Mouse (Mus musculus) forebrain, embryonic 10.5 days (tissue): ENCODE results near the gene Ppm1h. TPM values are rescaled to one million over a fixed set of nuclear protein-coding genes. Genes with fewer than 3 reads are reported as not detected.
"Not testable (repeated sequence)": the region's sequence is repeated elsewhere in the genome, so short reads cannot be mapped to it uniquely, and the experiment has no call there.

Source experiments
- DNase-seq: peaks from one replicate; pipeline ENCODE4 v3.0.0-alpha.2; 2017; ENCODE audit warnings: low spot score; ENCODE audit errors: extremely low spot score
- H3K27ac ChIP-seq: fragments of 300-500 bp; sonication (generic); 2 replicates; pipeline ENCODE4 v1.5.1; 2016; ENCODE audit warnings: mild to moderate bottlenecking
- H3K27me3 ChIP-seq: fragments of 300-500 bp; sonication (generic); 2 replicates; pipeline ENCODE4 v1.6.1; 2016; ENCODE audit warnings: mild to moderate bottlenecking; ENCODE audit not compliant: poor library complexity, severe bottlenecking
- H3K36me3 ChIP-seq: fragments of 300-500 bp; sonication (generic); replicated peaks from 2 replicates; pipeline ENCODE4 v1.6.1; 2016; ENCODE audit warnings: mild to moderate bottlenecking, moderate library complexity
- H3K4me1 ChIP-seq: fragments of 300-500 bp; sonication (generic); 2 replicates; pipeline ENCODE4 v1.6.1; 2016
- H3K4me3 ChIP-seq: fragments of 300-500 bp; sonication (generic); 2 replicates; pipeline ENCODE4 v1.5.1; 2016; ENCODE audit warnings: mild to moderate bottlenecking, moderate library complexity
- H3K9me3 ChIP-seq: fragments of 300-500 bp; sonication (generic); 2 replicates; pipeline ENCODE4 v1.6.1; 2016; ENCODE audit warnings: mild to moderate bottlenecking, moderate library complexity
- WGBS: fragments of 180-500 bp; shearing (Covaris S2); methylation state at CpG from one replicate; pipeline ENCODE4 v1.1.7; 2016; 5-methylcytosine and 5-hydroxymethylcytosine counted together
- polyA plus RNA-seq: library from polyadenylated mRNA; unstranded; fragments of >200 nt; fragmentation: Nextera tagmentation; extraction: Ambion mirVana; gene quantifications from 2 replicates; pipeline ENCODE4 v1.2.1, GENCODE M21; 2016

Ppm1h gene
- polyA plus RNA-seq, 1 experiment from 2014 or later = 2.7 TPM

DNA sequence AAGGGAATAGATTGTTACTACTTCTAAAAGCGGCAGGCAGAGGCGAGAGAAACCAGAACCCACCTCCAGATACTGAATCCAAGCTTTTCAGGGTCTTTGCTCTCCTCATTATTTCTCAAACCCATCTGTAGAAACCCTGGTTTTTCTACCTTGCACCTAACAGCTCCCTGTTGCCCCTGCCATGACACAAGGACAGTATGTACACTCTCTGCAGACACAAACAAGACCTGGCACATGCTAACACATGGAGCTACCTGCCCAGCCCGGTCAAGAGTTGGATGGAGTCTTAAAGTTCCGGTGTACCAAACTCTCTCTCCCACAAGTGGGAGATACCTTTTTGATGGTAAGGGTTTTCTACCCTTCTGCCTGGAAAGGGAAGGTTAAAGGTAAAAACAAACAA is 252.0 kb downstream of the Ppm1h start:
- WGBS = 88% methylated on average over 4 of the region's 4 CpGs

DNA sequence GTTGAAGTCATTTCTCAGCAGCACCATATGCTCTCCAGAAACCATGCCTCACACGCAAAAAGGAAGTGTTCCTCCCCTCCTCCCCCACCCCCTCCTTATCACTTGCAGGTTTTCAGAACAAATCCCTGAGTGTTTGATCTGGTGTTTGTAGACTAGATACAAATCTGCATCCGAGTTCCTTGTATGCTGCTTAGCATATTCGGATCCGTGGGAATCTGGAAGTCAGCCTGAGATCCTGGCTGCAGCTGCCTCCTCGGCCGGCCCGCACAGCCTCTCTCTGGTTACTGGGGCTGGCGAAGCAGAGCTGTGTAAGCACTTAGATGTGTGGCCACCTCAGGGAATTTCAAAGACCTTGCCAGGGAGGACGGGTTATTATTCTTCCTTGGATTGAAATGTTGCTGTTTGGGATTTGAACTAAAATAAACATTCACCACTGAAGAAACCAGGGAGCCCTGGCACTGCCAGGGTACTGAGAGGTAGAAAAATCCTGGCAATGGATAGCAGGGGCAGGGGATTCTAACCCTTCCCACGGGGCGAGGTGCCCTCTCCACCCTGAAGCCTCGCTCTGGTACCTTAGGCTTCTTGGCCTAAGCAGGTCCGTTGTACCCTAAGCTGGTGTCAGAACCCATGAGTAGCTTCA is 252.8 kb downstream of the Ppm1h start:
- Histone ChIP-seq H3K4me1 (peaks cover 45% of the 10 kb centered on the region), H3K4me3 (no peak overlapping the region), H3K36me3 (no peaks in the 10 kb centered on the region), H3K27ac (peak overlapping the region; percentile 69), H3K27me3 (0 out of 2 replicates have a peak, but pooled peaks cover 8% of the 10 kb centered on the region), H3K9me3 (no peaks in the 10 kb centered on the region)
- DNase-seq = no peak
- WGBS = 20% methylated on average over 13 of the region's 13 CpGs

More for the DNA sequence above, 252.0 kb downstream of the Ppm1h start:
- H3K4me1 ChIP-seq = peaks cover 45% of the 10 kb centered on the region
- no peak for DNase-seq
- H3K27ac ChIP-seq = no peak overlapping the region
- H3K9me3 ChIP-seq = no peaks in the 10 kb centered on the region
- H3K36me3 ChIP-seq = no peaks in the 10 kb centered on the region
- no peak overlapping the region for H3K4me3 ChIP-seq
- H3K27me3 ChIP-seq = 0 out of 2 replicates have a peak, but pooled peaks cover 8% of the 10 kb centered on the region

DNA sequence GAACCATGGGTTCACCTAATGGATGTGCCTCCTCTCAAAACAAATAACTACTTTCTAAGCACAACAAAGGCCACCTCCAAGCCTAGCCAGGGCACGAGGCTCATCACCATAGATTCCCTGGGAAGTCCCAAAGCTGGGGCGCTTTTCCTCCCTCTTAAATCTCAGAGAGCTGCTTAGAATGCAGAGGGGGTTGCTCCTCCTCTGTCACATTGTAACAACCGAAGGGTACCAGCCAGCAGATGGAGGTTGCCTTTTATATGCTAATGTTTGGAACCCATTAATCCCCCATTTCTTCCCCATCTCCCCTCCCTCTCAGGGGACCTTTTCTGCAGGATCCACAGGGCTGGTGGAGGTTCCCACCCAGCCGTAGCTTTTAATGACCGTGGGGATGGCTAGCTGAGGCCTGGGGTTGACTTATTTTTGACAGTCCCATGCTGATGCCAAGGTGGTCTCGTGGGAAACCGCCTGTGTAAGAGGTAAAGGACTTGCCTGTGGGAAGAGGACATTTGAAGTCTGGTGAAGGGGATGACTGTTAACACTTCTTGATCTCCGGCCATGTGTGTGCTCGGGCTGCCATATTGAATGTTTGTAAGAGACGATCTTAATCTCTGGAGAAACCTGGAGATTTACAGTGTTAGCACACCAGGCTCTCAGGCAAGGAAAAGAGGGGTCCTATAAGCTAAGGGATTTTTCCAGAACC is 253.4 kb downstream of the Ppm1h start:
- Histone ChIP-seq H3K27ac (peak overlapping the region; percentile 69), H3K4me3 (no peak overlapping the region), H3K4me1 (peaks cover 45% of the 10 kb centered on the region), H3K9me3 (no peaks in the 10 kb centered on the region), H3K27me3 (0 out of 2 replicates have a peak, but pooled peaks cover 8% of the 10 kb centered on the region), H3K36me3 (no peaks in the 10 kb centered on the region)
- 40% methylated on average over 10 of the region's 10 CpGs for whole genome bisulfite sequencing
- DNase-seq = no peak

DNA sequence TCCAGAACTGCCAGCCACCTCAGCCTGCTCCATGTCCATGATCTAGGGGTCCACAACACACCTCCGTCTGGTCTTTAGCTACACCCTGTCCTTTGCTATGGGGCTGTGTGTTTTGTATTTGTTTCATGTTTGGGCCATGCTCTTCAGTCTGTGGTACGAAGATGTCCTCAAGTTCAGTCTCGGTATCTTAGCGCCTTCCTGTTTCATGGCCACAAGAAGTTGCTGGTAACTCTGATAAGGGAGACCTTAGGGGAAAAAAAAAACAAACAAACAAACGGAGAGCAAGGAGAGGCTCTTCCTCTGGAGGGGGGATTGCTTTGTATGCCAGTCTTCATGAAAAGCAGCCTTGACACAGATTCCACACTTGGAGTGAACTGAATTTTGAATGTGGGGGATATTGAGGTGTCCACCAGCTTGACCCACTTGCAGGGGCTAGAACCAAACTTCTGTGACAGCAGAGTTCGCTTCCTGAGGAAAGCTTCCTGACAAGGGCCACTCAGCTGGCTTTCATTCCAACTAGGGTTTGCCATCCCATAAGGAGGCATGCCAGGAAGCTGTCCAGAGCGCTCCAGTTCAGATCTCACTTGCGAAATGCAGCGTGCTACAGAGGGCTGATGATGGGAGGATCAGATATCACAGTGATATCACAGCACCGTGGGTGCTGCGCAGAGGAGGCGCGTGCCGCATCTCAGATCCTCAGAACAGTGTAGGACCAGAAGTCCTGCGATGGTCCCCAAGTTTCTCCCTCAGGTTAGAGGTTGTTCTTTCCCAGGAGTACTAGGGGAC is 254.7 kb downstream of the Ppm1h start:
- Histone ChIP-seq H3K27me3 (0 out of 2 replicates have a peak, but pooled peaks cover 8% of the 10 kb centered on the region), H3K27ac (peak overlapping the region; percentile 69; the same call in 1 of the 2 replicates), H3K9me3 (no peaks in the 10 kb centered on the region), H3K4me1 (peaks cover 45% of the 10 kb centered on the region), H3K36me3 (no peaks in the 10 kb centered on the region), H3K4me3 (no peak overlapping the region)
- DNase-seq = no peak
- 87% methylated on average over 15 of the region's 15 CpGs for WGBS

DNA sequence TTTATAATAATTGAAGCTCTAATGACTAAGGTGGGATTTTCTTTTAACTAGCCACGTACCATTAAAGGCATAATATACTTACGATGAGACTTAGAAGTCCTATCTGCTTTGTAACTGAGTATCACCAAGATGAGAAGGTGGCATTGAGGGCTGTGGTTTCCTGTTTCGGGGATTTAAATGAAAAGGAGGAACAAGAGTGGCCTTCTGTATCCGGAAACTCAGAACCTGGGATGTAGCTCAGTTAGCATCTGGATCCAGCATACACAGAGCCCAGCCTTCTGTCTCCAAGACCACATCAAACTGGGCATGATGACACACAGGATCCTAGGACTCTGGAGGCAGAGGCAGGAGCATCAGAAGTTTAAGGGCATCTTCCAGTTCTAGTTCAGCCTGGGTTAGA is 256.8 kb downstream of the Ppm1h start:
- not testable (repeated sequence) for DNase-seq, H3K9me3 ChIP-seq, H3K36me3 ChIP-seq, H3K27me3 ChIP-seq, H3K4me3 ChIP-seq, H3K27ac ChIP-seq
- WGBS = no CpG with 5 or more reads among the region's 4 CpGs
- H3K4me1 ChIP-seq = peaks cover 31% of the 10 kb centered on the region

DNA sequence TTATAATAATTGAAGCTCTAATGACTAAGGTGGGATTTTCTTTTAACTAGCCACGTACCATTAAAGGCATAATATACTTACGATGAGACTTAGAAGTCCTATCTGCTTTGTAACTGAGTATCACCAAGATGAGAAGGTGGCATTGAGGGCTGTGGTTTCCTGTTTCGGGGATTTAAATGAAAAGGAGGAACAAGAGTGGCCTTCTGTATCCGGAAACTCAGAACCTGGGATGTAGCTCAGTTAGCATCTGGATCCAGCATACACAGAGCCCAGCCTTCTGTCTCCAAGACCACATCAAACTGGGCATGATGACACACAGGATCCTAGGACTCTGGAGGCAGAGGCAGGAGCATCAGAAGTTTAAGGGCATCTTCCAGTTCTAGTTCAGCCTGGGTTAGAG is 258.8 kb downstream of the Ppm1h start:
- not testable (repeated sequence) for H3K4me3 ChIP-seq, H3K36me3 ChIP-seq, H3K9me3 ChIP-seq, H3K27ac ChIP-seq, DNase-seq, H3K27me3 ChIP-seq
- no CpG with 5 or more reads among the region's 4 CpGs for WGBS
- H3K4me1 ChIP-seq = peaks cover 11% of the 10 kb centered on the region

DNA sequence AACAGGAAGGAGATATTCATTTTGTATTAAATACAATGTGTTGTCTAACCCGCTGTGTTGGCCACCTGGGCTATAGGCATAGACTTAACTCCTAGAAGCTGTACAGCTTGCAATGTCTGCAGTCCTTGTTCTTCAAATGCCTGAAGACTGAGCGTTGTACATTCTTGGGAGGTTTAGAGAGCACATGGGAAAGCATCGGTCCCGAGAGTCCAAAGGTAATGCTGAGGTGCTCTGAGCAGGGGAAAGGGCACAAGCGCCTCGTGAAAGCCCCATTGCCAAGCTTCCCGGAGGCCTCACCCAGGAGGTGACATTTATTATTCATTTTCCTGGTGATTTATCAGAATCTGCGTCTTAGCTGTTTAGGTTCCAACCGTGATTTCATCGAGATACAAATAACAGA is 261.0 kb downstream of the Ppm1h start:
- H3K27ac ChIP-seq = no peak overlapping the region
- no peaks in the 10 kb centered on the region for H3K36me3 ChIP-seq
- WGBS = 95% methylated on average over 10 of the region's 10 CpGs
- DNase-seq = no peak
- H3K4me1 ChIP-seq = no peaks in the 10 kb centered on the region
- no peak overlapping the region for H3K4me3 ChIP-seq
- H3K9me3 ChIP-seq = no peaks in the 10 kb centered on the region
- H3K27me3 ChIP-seq = no peaks in the 10 kb centered on the region

DNA sequence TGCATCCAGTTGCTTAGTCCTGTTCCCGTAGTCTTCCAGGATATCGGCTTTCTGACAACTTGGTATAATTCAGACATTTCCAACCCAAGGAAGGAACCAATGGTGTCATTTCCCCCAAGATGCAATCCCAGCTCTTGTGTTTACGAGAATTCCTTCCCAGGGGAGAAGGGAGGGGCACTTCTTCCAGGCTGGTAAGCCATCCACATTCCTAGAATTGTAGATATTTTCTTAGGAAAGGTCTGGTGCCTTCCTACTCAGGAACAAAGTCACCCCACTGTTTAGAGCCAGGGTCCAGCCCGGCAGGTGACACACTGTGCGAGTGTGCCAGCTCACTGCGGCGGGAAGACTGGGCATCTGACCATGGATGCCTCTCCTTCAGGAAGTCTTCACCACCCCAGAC is 264.2 kb downstream of the Ppm1h start:
- Histone ChIP-seq H3K4me3 (no peak overlapping the region), H3K36me3 (no peaks in the 10 kb centered on the region), H3K27me3 (no peaks in the 10 kb centered on the region), H3K27ac (no peak overlapping the region), H3K4me1 (no peaks in the 10 kb centered on the region), H3K9me3 (no peaks in the 10 kb centered on the region)
- 90% methylated on average over 7 of the region's 7 CpGs for WGBS
- no peak for DNase-seq

DNA sequence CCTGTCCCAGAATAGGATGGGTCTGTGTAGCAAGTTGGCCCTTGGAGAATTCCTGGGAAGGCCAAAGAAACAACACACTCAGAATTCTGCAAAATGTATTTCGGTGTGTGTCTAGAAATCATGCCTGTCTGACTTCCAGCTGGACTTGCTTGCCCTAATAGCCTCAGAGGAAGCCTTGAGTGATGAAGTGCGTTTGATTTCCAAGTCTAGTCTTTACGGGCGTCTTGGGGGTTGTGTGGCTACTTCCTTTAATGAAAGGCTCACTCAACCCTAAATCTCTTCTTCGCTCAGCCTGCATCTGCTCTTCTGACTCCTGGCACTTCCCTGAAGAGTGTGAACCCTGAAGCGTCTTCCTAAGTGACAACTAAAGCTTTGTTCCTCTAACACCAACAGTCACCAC is 265.3 kb downstream of the Ppm1h start:
- Histone ChIP-seq H3K36me3 (no peaks in the 10 kb centered on the region), H3K4me1 (no peaks in the 10 kb centered on the region), H3K27ac (no peak overlapping the region), H3K4me3 (no peak overlapping the region), H3K9me3 (no peaks in the 10 kb centered on the region), H3K27me3 (no peaks in the 10 kb centered on the region)
- no peak for DNase-seq
- 56% methylated on average over 6 of the region's 6 CpGs for WGBS

DNA sequence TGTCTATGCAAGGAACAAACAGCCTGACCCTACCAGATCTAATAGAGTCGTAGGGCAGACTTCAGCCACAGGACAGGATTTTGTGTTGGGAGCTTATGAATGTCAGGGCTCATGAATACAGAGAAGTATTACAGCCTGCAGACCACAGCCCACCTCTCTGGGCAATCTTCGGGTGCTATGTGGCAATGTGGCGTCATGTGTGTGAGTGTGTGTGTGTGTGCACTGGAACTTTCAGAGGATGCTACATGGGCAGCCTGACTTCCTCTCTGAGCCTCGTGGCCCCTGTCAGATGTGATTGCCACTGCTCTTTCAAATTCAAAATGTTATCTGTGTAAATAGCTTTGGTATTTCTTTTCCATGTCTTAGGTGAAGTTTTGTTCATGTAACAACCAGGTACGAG is 266.3 kb downstream of the Ppm1h start:
- WGBS = 87% methylated on average over 5 of the region's 5 CpGs
- DNase-seq = no peak
- H3K4me3 ChIP-seq = no peak overlapping the region
- no peaks in the 10 kb centered on the region for H3K9me3 ChIP-seq
- H3K27ac ChIP-seq = no peak overlapping the region
- no peaks in the 10 kb centered on the region for H3K4me1 ChIP-seq
- H3K27me3 ChIP-seq = no peaks in the 10 kb centered on the region
- H3K36me3 ChIP-seq = no peaks in the 10 kb centered on the region

DNA sequence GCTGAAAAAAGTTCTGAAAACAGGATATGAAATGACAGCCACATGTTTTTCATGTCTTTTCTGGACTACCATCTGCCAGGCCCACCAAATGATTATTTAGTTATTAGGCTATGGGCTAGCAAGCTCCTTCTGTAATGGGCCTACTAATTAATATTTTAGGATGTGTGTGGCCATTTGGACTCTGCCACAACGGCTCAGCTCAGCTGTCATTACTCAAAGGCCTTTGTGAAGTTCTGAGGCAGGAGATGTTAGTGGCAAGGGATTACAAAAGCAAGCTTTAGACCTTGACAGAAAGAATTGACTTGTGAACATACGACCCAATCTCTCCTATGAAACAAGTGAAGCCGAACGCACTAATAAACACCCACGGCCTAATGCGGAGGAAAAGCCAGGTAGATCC is 272.4 kb downstream of the Ppm1h start:
- no peak for DNase-seq
- H3K9me3 ChIP-seq = no peaks in the 10 kb centered on the region
- H3K4me3 ChIP-seq = no peak overlapping the region
- peaks cover 7% of the 10 kb centered on the region for H3K4me1 ChIP-seq
- WGBS = 75% methylated on average over 6 of the region's 6 CpGs
- H3K36me3 ChIP-seq = no peaks in the 10 kb centered on the region
- no peaks in the 10 kb centered on the region for H3K27me3 ChIP-seq
- no peak overlapping the region for H3K27ac ChIP-seq

DNA sequence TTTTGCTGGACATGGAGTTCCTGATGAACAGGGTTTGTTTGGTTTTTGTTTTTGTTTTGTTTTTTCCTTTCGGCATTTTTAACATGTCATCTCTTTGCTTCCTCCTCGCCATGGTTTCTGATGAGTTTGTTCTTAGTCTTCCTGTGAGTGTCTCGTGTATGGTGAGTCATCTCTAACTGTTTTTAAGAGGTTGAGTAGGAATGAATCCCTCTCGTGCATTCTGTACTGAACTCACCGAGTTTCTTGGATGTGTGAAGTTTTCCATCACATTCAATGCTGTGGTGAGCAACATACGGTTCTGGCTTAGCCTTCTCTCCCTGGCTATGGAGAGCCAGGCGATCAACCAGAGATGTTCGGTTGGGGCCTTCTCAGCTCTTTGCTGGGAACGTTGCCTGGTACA is 275.0 kb downstream of the Ppm1h start:
- WGBS = 90% methylated on average over 9 of the region's 9 CpGs
- no peaks in the 10 kb centered on the region for H3K27me3 ChIP-seq
- no peak overlapping the region for H3K4me3 ChIP-seq
- DNase-seq = no peak
- H3K27ac ChIP-seq = no peak overlapping the region
- no peaks in the 10 kb centered on the region for H3K36me3 ChIP-seq
- peaks cover 7% of the 10 kb centered on the region for H3K4me1 ChIP-seq
- H3K9me3 ChIP-seq = no peaks in the 10 kb centered on the region

DNA sequence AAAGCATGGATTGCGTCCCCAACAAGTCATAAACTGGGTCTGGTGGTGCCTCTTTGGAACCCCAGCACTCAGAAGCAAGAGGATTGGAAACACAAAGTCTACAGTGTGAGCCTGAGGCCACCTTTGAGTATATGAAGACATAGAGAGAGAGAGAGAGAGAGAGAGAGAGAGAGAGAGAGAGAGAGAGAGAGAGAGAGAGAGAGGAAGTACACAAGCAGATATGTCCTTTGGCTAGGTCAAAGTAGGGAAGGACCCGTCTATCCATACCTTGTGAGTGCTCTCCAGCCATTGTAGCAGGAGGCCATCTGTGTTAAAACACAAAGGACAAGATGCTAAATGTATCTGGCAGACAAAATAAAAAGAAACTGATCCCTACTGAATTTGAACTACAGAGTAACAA is 279.4 kb downstream of the Ppm1h start:
- no peak overlapping the region for H3K4me3 ChIP-seq

More for the DNA sequence above, 279.4 kb downstream of the Ppm1h start:
- 85% methylated on average over 2 of the region's 2 CpGs for WGBS
- H3K36me3 ChIP-seq = no peaks in the 10 kb centered on the region
- peaks cover 13% of the 10 kb centered on the region for H3K4me1 ChIP-seq
- peaks cover 7% of the 10 kb centered on the region for H3K9me3 ChIP-seq
- no peak overlapping the region for H3K27ac ChIP-seq
- H3K27me3 ChIP-seq = peaks cover 11% of the 10 kb centered on the region
- no peak for DNase-seq
